Mouse (Mus musculus) stomach, embryonic 15.5 days (tissue): ENCODE measurements at regions not wholly inside any gene's neighbourhood (a gene's known extent, or its start where the extent isn't known, plus 50 kb on each side); places are given as distances from the start of the nearest gene placed in this dataset.
A peak's percentile ranks its signal among the peaks of the same experiment; 100 is the strongest.
"Not testable (repeated sequence)": the region's sequence is repeated elsewhere in the genome, so short reads cannot be mapped to it uniquely, and the experiment has no call there.

Experiments
- ATAC-seq: fragments of 200-750 bp; cut with Nextera tagmentation; 2 replicates; pipeline ENCODE4 v1.8.0; 2017; ENCODE audit warnings: low read depth, moderate number of reproducible peaks, moderate TSS enrichment; ENCODE audit not compliant: insufficient read depth, low FRiP score
- H3K27ac ChIP-seq: fragments of 300-500 bp; sonication (generic); 2 replicates; pipeline ENCODE4 v1.5.1; 2015; ENCODE audit warnings: mild to moderate bottlenecking, inconsistent platforms
- H3K27me3 ChIP-seq: fragments of 300-500 bp; sonication (generic); replicated peaks from 2 replicates; pipeline ENCODE4 v1.6.1; 2015; ENCODE audit warnings: inconsistent platforms
- H3K36me3 ChIP-seq: fragments of 300-500 bp; sonication (generic); 2 replicates; pipeline ENCODE4 v1.6.1; 2015; ENCODE audit warnings: inconsistent platforms
- H3K4me1 ChIP-seq: fragments of 300-500 bp; sonication (generic); 2 replicates; pipeline ENCODE4 v1.6.1; 2015; ENCODE audit warnings: inconsistent platforms
- H3K4me2 ChIP-seq: fragments of 300-500 bp; sonication (generic); 2 replicates; pipeline ENCODE4 v1.6.1; 2015; ENCODE audit warnings: mild to moderate bottlenecking, inconsistent platforms
- H3K4me3 ChIP-seq: fragments of 300-500 bp; sonication (generic); replicated peaks from 2 replicates; pipeline ENCODE4 v1.5.1; 2015; ENCODE audit warnings: inconsistent platforms
- H3K9ac ChIP-seq: fragments of 300-500 bp; sonication (generic); 2 replicates; pipeline ENCODE4 v1.6.1; 2015; ENCODE audit warnings: inconsistent platforms
- H3K9me3 ChIP-seq: fragments of 300-500 bp; sonication (generic); 2 replicates; pipeline ENCODE4 v1.6.1; 2016; ENCODE audit warnings: inconsistent platforms
- WGBS: fragments of 180-500 bp; shearing (Covaris S2); methylation state at CpG from one replicate; pipeline ENCODE4 v1.1.7; 2015; 5-methylcytosine and 5-hydroxymethylcytosine counted together

DNA sequence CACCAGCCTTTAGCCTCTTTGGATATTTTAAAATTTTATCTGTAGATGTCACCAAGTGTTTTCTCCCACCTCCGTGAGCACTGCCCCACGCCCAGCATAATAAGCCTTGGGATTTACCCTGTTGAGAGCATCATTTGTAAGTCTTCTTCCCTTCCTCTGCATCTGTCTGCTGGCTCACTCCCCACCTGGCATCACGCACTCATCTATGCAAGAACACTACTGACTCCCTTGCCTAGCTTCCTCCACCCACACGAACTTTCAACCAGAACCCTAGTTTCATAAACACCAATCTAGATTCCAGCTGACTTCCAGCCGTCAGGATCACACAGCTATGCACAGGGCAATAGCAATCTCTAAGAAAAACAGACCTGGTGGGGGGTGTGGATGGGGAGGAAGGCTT lies 311.2 kb upstream of the Cdh4 start:
- Histone ChIP-seq H3K27ac (no peak overlapping the region), H3K4me2 (no peak overlapping the region), H3K9me3 (no peaks in the 10 kb centered on the region), H3K36me3 (no peaks in the 10 kb centered on the region), H3K27me3 (no peaks in the 10 kb centered on the region), H3K4me3 (no peak overlapping the region), H3K9ac (no peak overlapping the region), H3K4me1 (no peaks in the 10 kb centered on the region)
- 70% methylated on average over 5 of the region's 5 CpGs for WGBS
- ATAC-seq, result no peak

DNA sequence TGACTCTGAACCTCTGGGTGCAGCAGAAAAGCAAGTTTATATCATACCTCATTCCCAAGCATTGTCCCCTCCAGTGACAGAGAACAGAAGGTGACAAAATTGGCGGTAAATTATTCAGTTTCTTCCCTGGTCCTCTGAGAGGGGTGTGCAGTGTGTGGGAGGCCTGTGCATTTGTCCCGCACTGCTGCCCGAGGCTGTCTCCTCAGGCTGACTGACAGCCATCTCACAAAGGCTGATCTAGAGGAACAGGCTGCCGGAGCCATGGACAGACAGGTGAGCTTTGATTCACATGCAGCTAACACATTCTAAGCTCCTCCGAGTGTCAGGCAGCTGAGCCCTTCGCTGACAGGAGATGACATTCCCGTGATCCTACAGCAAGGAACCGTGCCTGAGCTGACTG lies 299.9 kb upstream of the Cdh4 start:
- Histone ChIP-seq H3K27ac (no peak overlapping the region), H3K4me1 (no peaks in the 10 kb centered on the region), H3K4me3 (no peak overlapping the region), H3K4me2 (no peak overlapping the region), H3K9me3 (no peaks in the 10 kb centered on the region), H3K9ac (no peak overlapping the region), H3K36me3 (no peaks in the 10 kb centered on the region), H3K27me3 (no peaks in the 10 kb centered on the region)
- WGBS, result 77% methylated on average over 8 of the region's 8 CpGs
- ATAC-seq, result no peak

DNA sequence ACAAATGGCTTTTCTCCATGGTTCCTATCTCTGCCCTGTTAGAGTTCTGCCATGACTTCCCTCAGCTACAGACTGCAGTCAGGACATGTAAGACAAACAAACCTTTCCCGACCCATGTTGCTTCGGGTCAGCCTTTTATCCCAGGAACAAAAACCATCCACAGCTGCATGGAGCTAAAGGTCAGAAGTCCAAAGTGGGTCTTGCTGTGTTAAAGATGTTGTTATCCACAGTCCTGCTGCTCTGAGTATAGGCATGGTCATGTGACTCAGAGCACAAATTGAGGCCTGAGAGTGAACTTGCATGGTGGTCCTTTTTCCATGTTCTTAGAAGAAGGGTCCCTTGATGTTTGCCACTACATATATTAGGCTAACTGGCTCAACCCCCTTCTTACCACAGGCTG lies 296.5 kb upstream of the Cdh4 start:
- 37% methylated on average over 2 of the region's 2 CpGs for WGBS
- no peaks in the 10 kb centered on the region for H3K27me3 ChIP-seq
- ATAC-seq, result no peak
- H3K9ac ChIP-seq, result no peak overlapping the region
- no peak overlapping the region for H3K27ac ChIP-seq
- no peaks in the 10 kb centered on the region for H3K4me1 ChIP-seq
- no peaks in the 10 kb centered on the region for H3K9me3 ChIP-seq
- no peaks in the 10 kb centered on the region for H3K36me3 ChIP-seq
- no peak overlapping the region for H3K4me3 ChIP-seq
- no peak overlapping the region for H3K4me2 ChIP-seq

DNA sequence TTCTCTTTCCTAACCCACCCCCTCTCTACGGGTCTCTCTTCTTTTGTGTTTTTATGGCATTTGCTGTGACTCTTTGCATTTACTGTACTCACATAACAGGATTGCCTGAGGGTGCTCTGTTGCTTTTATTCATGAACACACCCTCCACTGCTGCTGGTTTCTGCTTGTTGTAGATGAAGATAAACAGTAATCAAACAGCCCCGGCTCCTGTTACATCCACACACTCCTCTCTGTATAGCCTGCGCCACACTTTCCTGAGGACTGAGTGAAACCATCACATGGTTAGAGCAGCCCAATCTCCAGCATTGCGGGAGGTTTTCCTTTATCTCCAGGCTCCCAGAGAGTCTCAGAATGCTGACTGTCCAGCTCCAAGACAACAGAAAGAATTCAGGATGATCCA lies 296.0 kb upstream of the Cdh4 start:
- ATAC-seq, result no peak
- H3K9me3 ChIP-seq, result no peaks in the 10 kb centered on the region
- H3K27ac ChIP-seq, result no peak overlapping the region
- 52% methylated on average over 4 of the region's 4 CpGs for WGBS
- H3K36me3 ChIP-seq, result no peaks in the 10 kb centered on the region
- H3K4me1 ChIP-seq, result no peaks in the 10 kb centered on the region
- no peak overlapping the region for H3K4me2 ChIP-seq
- H3K9ac ChIP-seq, result no peak overlapping the region
- no peak overlapping the region for H3K4me3 ChIP-seq
- H3K27me3 ChIP-seq, result no peaks in the 10 kb centered on the region

DNA sequence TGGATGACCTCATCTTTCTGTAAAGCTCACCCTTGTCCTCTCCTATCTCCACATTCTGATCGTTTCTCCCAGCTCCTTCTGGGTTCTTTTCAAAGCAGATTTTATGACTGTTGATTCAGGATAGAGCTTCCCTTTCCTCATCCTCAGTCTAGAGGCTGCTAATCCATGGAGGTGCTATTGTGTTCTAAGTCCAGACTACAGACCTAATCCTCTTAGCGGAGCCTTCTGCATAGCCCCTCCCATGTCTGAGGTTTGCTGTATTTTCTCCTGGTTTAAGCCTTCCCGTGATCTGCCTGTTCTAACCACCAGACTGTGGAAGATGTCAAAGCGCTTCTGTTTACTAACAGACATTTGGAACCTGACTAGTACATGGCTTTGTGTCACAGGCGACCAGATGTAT lies 294.0 kb upstream of the Cdh4 start:
- Histone ChIP-seq H3K9me3 (no peaks in the 10 kb centered on the region), H3K27me3 (no peaks in the 10 kb centered on the region), H3K27ac (no peak overlapping the region), H3K4me1 (no peaks in the 10 kb centered on the region), H3K4me2 (no peak overlapping the region), H3K36me3 (no peaks in the 10 kb centered on the region), H3K9ac (no peak overlapping the region), H3K4me3 (no peak overlapping the region)
- no peak for ATAC-seq
- 63% methylated on average over 5 of the region's 5 CpGs for WGBS

DNA sequence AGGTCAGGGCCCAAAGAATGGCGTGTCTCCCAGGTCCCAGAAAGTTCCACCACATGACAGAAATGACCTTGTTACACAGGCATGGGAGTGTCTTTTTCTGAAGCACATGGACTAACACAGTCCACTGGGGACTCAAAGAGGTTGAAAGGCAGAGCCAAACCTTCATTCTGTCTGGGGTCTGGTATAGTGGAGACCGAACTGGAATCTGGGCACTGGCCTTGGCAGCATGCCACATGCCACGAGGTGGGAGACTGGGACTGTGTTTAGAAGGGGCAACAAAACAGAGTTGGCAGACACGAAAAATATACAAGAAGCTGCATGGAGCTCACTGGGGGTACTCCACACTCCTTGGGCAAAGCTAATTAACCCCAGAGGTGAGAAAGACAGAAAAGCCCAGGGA lies 293.6 kb upstream of the Cdh4 start:
- H3K4me1 ChIP-seq, result no peaks in the 10 kb centered on the region
- H3K27ac ChIP-seq, result no peak overlapping the region
- 68% methylated on average over 4 of the region's 4 CpGs for WGBS
- H3K36me3 ChIP-seq, result no peaks in the 10 kb centered on the region
- no peak overlapping the region for H3K4me2 ChIP-seq
- no peak overlapping the region for H3K4me3 ChIP-seq
- no peaks in the 10 kb centered on the region for H3K27me3 ChIP-seq
- no peaks in the 10 kb centered on the region for H3K9me3 ChIP-seq
- ATAC-seq, result no peak
- H3K9ac ChIP-seq, result no peak overlapping the region

DNA sequence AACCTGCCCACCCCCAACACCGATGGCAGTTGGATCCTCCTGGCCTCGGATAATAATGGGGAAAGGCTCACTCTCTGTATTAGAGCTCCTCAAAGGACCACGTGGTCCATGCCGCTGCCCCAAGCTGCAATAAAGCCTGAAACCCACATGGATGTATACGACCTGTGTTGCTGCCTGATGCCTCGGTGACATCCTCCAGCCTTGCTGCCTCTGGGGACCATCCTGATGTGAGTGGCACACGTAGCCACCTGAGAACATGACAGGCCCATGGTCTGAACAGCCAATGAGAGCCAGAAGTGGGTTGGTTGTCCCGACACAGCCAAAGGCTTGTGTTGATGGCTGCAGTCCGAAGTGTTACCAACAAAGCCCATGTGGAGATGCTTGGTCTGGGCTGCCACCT lies 283.4 kb upstream of the Cdh4 start:
- no peaks in the 10 kb centered on the region for H3K27me3 ChIP-seq
- H3K4me1 ChIP-seq, result no peaks in the 10 kb centered on the region
- ATAC-seq, result no peak
- no peak overlapping the region for H3K4me3 ChIP-seq
- H3K27ac ChIP-seq, result no peak overlapping the region
- H3K36me3 ChIP-seq, result no peaks in the 10 kb centered on the region
- H3K9me3 ChIP-seq, result no peaks in the 10 kb centered on the region
- WGBS, result 87% methylated on average over 9 of the region's 9 CpGs
- no peak overlapping the region for H3K4me2 ChIP-seq
- H3K9ac ChIP-seq, result no peak overlapping the region

DNA sequence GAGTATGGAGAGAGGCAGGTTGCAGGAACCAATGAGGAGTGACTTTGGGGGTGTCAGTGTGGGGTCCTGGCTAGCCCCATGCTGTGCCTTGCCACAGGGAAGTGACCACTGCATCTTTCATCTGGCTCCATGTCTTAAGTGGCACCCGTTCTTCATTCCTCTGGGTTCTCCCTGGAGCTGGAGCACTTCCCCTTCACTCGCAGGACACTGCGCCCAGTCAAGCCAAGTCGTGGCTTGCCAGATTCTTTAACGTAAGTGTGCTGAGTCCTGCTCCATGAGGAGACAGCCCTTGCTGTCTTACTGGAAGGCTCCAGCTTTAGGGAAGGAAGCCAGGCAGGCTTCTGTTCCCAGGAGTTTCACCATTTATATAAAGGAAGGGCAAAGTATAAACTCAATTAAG lies 279.1 kb upstream of the Cdh4 start:
- Histone ChIP-seq H3K4me1 (no peaks in the 10 kb centered on the region), H3K9ac (no peak overlapping the region), H3K4me3 (no peak overlapping the region), H3K4me2 (no peak overlapping the region), H3K36me3 (no peaks in the 10 kb centered on the region), H3K27ac (no peak overlapping the region), H3K27me3 (no peaks in the 10 kb centered on the region), H3K9me3 (no peaks in the 10 kb centered on the region)
- WGBS, result 81% methylated on average over 5 of the region's 5 CpGs
- no peak for ATAC-seq

DNA sequence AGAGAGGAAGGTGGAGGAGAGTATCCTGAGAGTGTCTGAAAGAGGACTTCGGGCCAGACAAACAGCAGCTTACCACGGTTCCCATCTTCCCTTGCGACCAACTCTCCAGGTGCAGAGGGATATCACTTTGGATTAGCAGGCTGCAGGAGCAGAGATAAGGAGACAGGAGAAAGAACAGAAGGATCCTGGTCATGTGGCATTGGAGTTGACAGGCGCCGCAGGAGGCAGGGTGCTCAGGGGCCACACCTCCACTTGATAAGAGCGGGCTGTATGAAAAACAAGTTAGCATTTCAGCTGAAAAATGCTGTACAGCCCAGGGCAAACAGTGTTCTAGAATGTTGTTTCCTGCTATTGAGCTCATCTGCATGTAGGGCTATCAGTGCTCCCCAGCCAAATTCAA lies 272.1 kb upstream of the Cdh4 start:
- H3K27me3 ChIP-seq, result no peaks in the 10 kb centered on the region
- WGBS, result 30% methylated on average over 6 of the region's 6 CpGs
- H3K27ac ChIP-seq, result no peak overlapping the region
- no peaks in the 10 kb centered on the region for H3K9me3 ChIP-seq
- no peak overlapping the region for H3K4me3 ChIP-seq
- H3K4me1 ChIP-seq, result no peaks in the 10 kb centered on the region
- no peak overlapping the region for H3K4me2 ChIP-seq
- H3K9ac ChIP-seq, result no peak overlapping the region
- H3K36me3 ChIP-seq, result no peaks in the 10 kb centered on the region
- no peak for ATAC-seq

DNA sequence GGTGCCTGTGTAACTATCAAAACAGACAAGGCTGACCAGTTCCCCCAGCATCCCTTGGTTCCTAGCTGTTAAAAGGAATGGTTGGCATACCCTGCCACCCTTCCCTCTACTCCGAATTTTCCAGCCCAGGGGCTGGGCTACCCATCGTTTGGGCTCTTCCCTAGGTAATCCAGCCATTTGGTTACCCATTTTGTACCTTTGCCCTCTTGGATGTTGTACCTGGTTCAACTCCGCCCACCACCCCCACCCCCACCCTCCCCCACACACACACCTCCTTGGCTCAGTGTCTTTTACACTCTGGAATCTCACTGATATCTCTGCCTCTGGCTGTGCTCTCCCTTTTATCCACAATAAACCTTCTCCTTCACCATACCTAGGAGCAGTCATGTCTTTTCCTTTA lies 271.6 kb upstream of the Cdh4 start:
- H3K4me2 ChIP-seq, result no peak overlapping the region
- no peak overlapping the region for H3K27ac ChIP-seq
- WGBS, result 35% methylated on average over 3 of the region's 3 CpGs
- H3K27me3 ChIP-seq, result no peaks in the 10 kb centered on the region
- no peak overlapping the region for H3K4me3 ChIP-seq
- ATAC-seq, result no peak
- no peaks in the 10 kb centered on the region for H3K9me3 ChIP-seq
- no peaks in the 10 kb centered on the region for H3K36me3 ChIP-seq
- no peaks in the 10 kb centered on the region for H3K4me1 ChIP-seq
- no peak overlapping the region for H3K9ac ChIP-seq

DNA sequence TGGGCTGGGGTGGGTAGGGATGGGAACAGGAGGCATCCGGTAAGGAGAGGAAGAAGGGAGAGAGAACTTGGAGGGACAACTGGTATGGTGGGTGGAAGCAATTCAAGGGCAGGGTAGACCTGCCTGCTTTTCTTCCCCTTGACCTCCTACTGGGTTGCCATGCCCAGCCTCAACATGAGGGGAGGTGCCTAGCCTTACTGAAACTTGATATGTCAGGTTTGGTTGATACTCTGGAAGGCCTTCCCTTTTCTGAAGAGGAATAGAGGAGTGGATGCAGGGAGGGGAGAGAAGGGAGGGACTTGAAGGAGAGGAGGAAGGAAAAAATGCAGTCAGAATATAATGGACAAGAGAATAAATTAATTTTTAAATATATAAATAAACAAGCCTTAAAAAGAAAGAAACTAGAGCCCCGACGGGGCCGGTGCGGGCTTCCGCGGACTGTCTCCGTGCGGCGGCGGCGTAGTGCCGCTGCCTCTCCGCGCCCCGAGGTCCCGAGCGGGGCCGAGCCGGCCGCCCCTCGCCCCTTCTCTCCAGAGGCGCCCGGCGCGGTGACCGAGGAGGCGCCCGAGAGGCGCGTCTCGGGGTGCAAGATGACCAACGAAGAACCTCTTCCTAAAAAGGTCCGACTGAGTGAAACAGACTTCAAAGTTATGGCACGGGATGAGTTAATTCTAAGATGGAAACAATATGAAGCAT lies 265.2 kb upstream of the Cdh4 start:
- not testable (repeated sequence) for ATAC-seq, H3K9ac ChIP-seq, H3K27ac ChIP-seq, H3K9me3 ChIP-seq, H3K4me3 ChIP-seq, H3K36me3 ChIP-seq, H3K4me1 ChIP-seq
- H3K27me3 ChIP-seq, result peaks cover 11% of the 10 kb centered on the region; the same call in 1 of the 2 replicates
- WGBS, result 3% methylated on average over 35 of the region's 35 CpGs
- peak overlapping the region; percentile 41 for H3K4me2 ChIP-seq

DNA sequence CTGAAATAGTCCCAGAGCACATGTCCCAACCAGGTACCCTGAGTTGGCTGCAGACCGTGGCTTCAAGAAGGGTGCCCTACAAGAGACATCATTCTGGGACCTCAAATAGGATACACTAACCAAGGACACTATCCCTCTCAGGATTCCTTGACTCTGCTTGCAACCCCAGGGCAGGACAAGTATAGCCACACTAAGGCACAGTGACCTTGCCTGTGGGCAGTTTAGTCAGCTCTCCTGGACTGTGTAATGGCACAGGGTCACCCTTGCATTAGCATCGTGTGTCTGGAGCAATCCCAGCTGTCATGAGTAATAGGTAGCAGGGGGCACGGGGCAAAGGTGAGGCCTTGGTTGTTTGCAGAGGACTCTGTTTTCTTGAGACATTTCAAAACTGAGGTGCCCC lies 260.9 kb upstream of the Cdh4 start:
- Histone ChIP-seq H3K4me3 (no peak overlapping the region), H3K9me3 (no peaks in the 10 kb centered on the region), H3K4me2 (no peak overlapping the region), H3K4me1 (no peaks in the 10 kb centered on the region), H3K9ac (no peak overlapping the region), H3K27me3 (peaks cover 10% of the 10 kb centered on the region; the same call in 1 of the 2 replicates), H3K36me3 (no peaks in the 10 kb centered on the region), H3K27ac (no peak overlapping the region)
- 52% methylated on average over 3 of the region's 3 CpGs for WGBS
- no peak for ATAC-seq

DNA sequence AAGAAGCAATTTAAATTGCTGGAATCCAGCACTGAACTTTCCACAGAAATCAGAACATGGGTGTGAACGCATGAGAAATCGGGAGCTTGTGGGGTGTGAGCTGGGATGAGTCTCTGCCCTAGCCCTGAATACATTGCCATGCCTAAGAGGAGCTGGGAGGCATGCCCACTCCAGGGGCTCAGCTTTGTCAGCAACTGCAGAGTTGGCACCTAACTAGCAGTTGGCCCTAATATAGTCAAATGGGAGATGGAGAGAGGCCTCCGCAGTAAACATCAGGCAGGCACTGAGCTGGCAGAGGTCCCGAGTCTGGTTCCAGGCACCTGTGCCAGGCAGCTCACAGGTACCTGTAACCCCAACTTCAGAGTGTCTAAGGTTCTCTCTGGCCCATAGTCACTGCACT lies 260.1 kb upstream of the Cdh4 start:
- H3K9ac ChIP-seq, result no peak overlapping the region
- peaks cover 5% of the 10 kb centered on the region; the same call in 1 of the 2 replicates for H3K27me3 ChIP-seq
- WGBS, result 87% methylated on average over 4 of the region's 4 CpGs
- H3K27ac ChIP-seq, result no peak overlapping the region
- ATAC-seq, result no peak
- H3K9me3 ChIP-seq, result no peaks in the 10 kb centered on the region
- no peaks in the 10 kb centered on the region for H3K4me1 ChIP-seq
- no peaks in the 10 kb centered on the region for H3K36me3 ChIP-seq
- H3K4me3 ChIP-seq, result no peak overlapping the region
- no peak overlapping the region for H3K4me2 ChIP-seq
